Mouse (Mus musculus): Measurements from ENCODE around the gene Dpep1. TPM values are rescaled to one million over a fixed set of nuclear protein-coding genes. Genes with fewer than 3 reads are reported as not detected.

Dpep1 gene
- 2.5 and 3.3 TPM in 2 replicates for polyA plus RNA-seq (2015; fragmentation: Nextera tagmentation; extraction: Ambion mirVana)

DNA sequence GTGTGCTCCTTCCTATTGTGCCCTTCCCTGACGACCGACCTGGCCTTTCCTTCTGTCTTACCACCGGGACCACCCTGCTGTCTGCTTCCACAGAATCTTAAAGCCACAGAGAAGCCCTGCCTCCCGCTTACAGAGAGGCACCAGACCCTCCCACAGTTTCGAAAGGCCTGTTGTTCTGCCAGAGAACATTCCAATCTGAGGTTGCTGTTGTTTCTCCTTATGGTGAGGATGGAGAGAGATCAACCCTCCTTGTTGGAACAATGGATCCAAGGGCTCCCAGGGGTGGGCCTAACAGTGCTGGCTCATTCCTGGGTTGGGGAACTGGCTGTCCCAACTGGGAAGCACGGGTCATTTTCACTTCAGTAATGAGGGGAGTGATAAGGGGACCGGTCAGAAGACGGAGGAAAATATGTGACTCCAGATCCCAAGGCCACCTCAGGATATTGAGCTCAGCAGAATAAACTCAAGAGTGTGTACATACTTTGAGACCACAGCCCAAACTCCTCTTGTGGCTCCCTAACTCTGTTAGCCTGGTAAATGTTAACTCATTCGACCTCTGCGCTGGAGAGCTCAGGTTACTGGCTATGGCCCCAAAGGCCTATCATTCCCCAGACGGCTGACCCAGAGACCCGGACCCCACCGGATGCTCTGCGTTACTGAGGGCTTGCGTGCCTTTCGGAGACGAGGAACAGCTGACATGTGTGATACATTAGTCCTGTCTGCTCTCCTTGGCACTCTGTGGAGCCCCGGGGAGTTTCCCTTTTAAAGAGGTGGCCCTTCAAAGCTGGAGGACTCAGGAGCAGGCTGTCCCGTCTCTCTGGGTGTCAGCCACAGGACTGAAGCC lies at the start of gene Dpep1:
TSS of gene Dpep1 (plus strand) at position 677 of the 844 bp plus-strand sequence.
- ATAC-seq (ENCODE audit: extremely low read depth, insufficient number of reproducible peaks, low FRiP score, low TSS enrichment), result no peak

DNA sequence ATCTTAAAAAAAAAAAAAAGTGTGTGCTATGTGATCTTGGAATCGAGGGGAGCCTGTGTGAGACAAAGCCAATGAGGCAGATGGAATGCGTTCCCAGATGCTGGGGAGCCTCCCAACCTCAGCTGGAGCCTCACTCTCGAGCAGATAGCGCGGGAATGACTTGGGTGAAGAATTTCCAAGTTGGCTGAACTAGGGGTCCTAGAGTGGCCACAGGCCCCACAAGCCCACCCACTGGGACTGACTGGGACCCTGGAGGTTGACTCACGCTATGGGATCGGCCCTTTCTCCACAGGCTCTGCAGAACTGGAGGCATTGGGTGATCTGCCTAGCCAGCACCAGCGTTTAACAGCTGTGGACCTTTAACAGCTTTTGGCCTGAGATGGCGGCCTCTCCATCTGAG lies 49.8 kb upstream of the Dpep1 start:
- H3K4me1 ChIP-seq, result peaks cover 32% of the 10 kb centered on the region
- no peak for ATAC-seq (ENCODE audit: extremely low read depth, insufficient number of reproducible peaks, low FRiP score, low TSS enrichment)
- no peaks in the 10 kb centered on the region for H3K36me3 ChIP-seq

More for the DNA sequence above, at the start of gene Dpep1:
- Histone ChIP-seq H3K27me3 (replicated peaks) (no peaks in the 10 kb centered on the region), H3K4me3 (no peak within 1 kb of the TSS), H3K9me3 (no peaks in the 10 kb centered on the region), H3K36me3 (no peaks in the 10 kb centered on the region), H3K27ac (replicated peaks) (peak within 1 kb of the TSS; percentile 25; the same call in 1 of the 2 replicates), H3K4me1 (peaks cover 18% of the 10 kb centered on the region), H3K4me2 (0 out of 2 replicates have a peak within 1 kb of the TSS, but pooled peaks have one; percentile 9), H3K9ac (peak within 1 kb of the TSS; percentile 33; the same call in 1 of the 2 replicates)
- WGBS, result 34% methylated on average over 19 of the region's 19 CpGs

DNA sequence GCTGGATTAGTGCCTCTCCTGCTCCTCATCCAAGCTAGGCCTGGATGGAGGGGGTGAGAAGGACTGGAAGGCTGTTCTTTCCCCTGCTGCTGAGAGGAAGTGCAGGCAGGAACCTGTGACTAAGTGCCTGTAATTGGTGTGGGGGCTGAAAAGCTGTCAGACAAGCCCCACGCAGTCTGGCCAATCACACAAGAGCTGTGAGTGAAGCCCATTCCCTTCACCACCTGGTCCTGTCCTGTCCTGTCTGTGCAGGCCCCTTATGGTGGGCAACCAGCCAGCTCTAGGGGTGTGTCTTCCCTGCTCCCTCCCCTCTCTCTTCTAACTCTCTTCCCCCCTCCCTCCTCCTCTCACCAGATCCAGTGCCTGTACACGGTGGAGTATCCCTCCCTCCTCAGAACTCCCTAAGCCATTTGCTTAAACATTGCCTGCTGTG lies 48.4 kb upstream of the Dpep1 start:
- Histone ChIP-seq H3K9ac (peak overlapping the region; percentile 41), H3K4me2 (no peak overlapping the region), H3K9me3 (peaks cover 3% of the 10 kb centered on the region; the same call in 1 of the 2 replicates), H3K4me1 (peaks cover 41% of the 10 kb centered on the region), H3K36me3 (no peaks in the 10 kb centered on the region), H3K27ac (replicated peaks) (peak overlapping the region; percentile 74), H3K4me3 (no peak overlapping the region), H3K27me3 (replicated peaks) (no peaks in the 10 kb centered on the region)
- WGBS, result 6% methylated on average over 2 of the region's 2 CpGs
- ATAC-seq (ENCODE audit: extremely low read depth, insufficient number of reproducible peaks, low FRiP score, low TSS enrichment), result peak; percentile 59; the same call in 1 of the 2 replicates

More for the DNA sequence above, 49.8 kb upstream of the Dpep1 start:
- Histone ChIP-seq H3K9ac (no peak overlapping the region), H3K4me2 (no peak overlapping the region), H3K9me3 (peaks cover 3% of the 10 kb centered on the region; the same call in 1 of the 2 replicates), H3K27me3 (replicated peaks) (no peaks in the 10 kb centered on the region), H3K4me3 (no peak overlapping the region), H3K27ac (replicated peaks) (no peak overlapping the region)
- WGBS, result 73% methylated on average over 9 of the region's 9 CpGs

DNA sequence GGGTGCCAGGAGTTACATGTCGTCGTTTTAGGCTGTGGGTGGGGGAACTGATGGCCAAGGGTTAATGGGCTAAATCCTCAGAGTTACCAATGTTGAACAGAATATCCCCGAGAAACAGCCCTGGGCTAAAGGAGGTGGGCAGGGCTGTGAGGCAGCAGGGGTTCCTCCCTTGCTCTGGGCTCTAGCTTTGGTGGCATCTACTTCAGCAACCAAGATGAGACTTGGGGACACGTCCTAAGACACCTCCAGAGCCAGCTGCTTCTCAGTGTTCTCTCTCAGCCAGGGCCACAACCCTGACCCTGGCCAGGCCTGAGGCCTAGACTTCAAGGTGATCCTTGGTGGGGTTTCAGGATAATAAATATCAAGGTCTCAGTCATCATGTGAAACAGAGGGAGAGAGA lies 47.3 kb upstream of the Dpep1 start:
- 64% methylated on average over 4 of the region's 4 CpGs for WGBS
- H3K27me3 ChIP-seq (replicated peaks), result no peaks in the 10 kb centered on the region

DNA sequence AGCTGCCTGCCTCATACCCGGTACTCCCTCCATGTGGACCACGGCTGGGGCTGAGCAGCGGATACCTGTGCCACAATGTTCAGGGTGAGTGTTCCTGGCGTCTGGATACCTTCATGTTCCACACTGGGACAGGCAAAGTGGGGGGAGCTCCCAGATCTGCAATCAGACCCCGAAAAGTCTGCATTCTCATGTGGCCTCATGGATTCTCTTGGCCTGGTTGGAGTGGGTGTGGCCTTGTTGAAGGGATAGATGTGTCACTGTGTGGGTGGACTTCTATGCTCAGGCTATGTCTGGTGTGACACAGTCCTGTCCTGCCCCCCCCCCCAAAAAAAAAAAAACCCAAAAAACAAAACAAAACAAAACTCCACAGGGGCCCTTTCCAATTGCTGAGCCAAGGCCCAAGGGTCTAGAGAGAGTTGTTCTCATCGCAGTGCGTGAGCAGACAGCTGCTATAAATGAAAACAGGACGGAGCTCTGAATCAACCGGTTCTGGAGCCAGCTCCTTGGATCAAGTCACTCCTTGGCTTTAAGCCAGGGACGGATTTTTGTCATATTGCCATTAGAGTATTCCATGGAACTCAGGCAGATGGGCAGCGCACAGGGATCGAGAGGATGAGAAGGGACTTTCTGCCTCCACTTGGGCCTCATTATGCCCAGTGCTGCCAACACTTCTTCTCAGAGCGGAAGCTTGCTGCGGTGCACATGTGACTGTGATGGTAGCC lies 44.1 kb upstream of the Dpep1 start:
- no peak for ATAC-seq (ENCODE audit: extremely low read depth, insufficient number of reproducible peaks, low FRiP score, low TSS enrichment)
- no peaks in the 10 kb centered on the region for H3K27me3 ChIP-seq (replicated peaks)
- H3K36me3 ChIP-seq, result no peaks in the 10 kb centered on the region
- no peak overlapping the region for H3K4me3 ChIP-seq
- peak overlapping the region; percentile 40 for H3K27ac ChIP-seq (replicated peaks)
- no peak overlapping the region for H3K9ac ChIP-seq
- no peaks in the 10 kb centered on the region for H3K9me3 ChIP-seq
- WGBS, result 64% methylated on average over 14 of the region's 14 CpGs
- H3K4me1 ChIP-seq, result peaks cover 29% of the 10 kb centered on the region
- no peak overlapping the region for H3K4me2 ChIP-seq

More for the DNA sequence above, 47.3 kb upstream of the Dpep1 start:
- H3K4me3 ChIP-seq, result no peak overlapping the region
- H3K36me3 ChIP-seq, result no peaks in the 10 kb centered on the region
- no peak for ATAC-seq (ENCODE audit: extremely low read depth, insufficient number of reproducible peaks, low FRiP score, low TSS enrichment)
- H3K9me3 ChIP-seq, result no peaks in the 10 kb centered on the region
- H3K4me2 ChIP-seq, result no peak overlapping the region
- H3K9ac ChIP-seq, result no peak overlapping the region
- peaks cover 42% of the 10 kb centered on the region for H3K4me1 ChIP-seq
- H3K27ac ChIP-seq (replicated peaks), result no peak overlapping the region

DNA sequence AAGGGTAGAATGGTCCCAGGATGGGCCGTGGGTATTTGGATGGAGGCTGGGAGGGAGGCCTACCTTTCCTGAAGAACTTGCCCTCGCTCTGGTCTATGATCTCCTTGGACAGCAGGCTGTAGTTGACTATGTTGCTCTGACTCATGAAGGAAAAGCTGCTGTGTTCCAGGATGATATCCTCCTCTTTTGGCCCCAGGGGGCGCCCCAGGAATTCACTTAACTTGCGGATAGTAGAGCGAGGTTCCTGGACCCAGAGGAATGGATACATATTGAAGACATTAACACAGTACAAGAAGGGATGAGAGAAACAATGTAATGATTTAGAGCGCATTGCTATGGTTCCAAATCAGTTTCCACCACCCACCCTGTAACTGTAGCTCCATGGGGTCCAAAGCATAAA lies 40.8 kb upstream of the Dpep1 start:
- Histone ChIP-seq H3K27me3 (replicated peaks) (no peaks in the 10 kb centered on the region), H3K4me3 (no peak overlapping the region), H3K36me3 (no peaks in the 10 kb centered on the region), H3K4me2 (no peak overlapping the region), H3K4me1 (peaks cover 13% of the 10 kb centered on the region), H3K27ac (replicated peaks) (no peak overlapping the region), H3K9me3 (no peaks in the 10 kb centered on the region), H3K9ac (no peak overlapping the region)
- 48% methylated on average over 6 of the region's 6 CpGs for WGBS
- ATAC-seq (ENCODE audit: extremely low read depth, insufficient number of reproducible peaks, low FRiP score, low TSS enrichment), result no peak

DNA sequence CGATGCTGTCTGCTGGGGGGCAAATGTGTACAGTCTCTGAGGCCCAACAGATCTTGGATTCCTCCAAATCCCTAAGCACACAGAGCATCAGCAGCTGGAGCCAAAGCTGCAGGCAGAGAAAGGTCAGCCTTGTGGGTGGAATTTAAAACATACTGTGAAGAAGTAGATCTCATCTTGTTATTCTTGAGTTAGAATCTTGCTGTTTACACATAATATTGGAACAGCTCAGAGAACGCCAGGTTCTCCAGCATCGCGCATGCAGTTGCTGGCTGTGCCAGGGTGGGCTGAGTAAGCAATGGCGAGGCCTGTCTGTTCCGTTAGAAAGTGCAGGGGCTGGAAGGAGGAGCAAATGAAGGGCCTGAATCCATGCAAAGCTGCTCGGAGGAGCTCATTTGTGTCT lies 39.7 kb upstream of the Dpep1 start:
- Histone ChIP-seq H3K27ac (replicated peaks) (no peak overlapping the region), H3K9me3 (no peaks in the 10 kb centered on the region), H3K4me1 (peaks cover 13% of the 10 kb centered on the region), H3K36me3 (no peaks in the 10 kb centered on the region), H3K4me3 (no peak overlapping the region), H3K4me2 (no peak overlapping the region), H3K9ac (no peak overlapping the region), H3K27me3 (replicated peaks) (no peaks in the 10 kb centered on the region)
- ATAC-seq (ENCODE audit: extremely low read depth, insufficient number of reproducible peaks, low FRiP score, low TSS enrichment), result no peak
- 77% methylated on average over 7 of the region's 7 CpGs for WGBS

DNA sequence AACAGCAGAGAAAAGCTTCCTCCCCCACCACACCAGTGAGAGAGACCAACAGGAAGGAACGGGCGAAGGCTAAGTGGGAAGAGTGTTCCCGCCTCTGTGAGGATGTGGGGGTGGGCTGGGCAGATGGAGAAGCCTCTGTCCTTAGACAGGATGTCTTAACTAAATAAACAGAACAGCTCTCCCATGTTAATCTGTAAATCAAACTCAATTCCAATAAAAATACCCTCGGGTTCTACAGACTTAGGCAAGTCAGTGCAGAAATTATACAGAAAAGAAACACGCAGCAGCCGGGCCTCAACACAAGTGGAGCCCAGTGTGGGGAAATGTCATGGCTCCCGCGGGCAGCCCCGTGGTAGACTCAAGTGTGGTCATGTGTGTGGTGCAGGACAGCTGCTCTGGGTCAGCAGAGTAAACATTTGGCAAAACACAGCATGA lies 35.3 kb upstream of the Dpep1 start:
- ATAC-seq (ENCODE audit: extremely low read depth, insufficient number of reproducible peaks, low FRiP score, low TSS enrichment), result no peak
- Histone ChIP-seq H3K4me3 (no peak overlapping the region), H3K9ac (no peak overlapping the region), H3K27me3 (replicated peaks) (no peaks in the 10 kb centered on the region), H3K36me3 (no peaks in the 10 kb centered on the region), H3K4me2 (no peak overlapping the region), H3K27ac (replicated peaks) (peak overlapping the region; percentile 67), H3K9me3 (no peaks in the 10 kb centered on the region), H3K4me1 (peaks cover 6% of the 10 kb centered on the region)
- WGBS, result 52% methylated on average over 9 of the region's 9 CpGs

DNA sequence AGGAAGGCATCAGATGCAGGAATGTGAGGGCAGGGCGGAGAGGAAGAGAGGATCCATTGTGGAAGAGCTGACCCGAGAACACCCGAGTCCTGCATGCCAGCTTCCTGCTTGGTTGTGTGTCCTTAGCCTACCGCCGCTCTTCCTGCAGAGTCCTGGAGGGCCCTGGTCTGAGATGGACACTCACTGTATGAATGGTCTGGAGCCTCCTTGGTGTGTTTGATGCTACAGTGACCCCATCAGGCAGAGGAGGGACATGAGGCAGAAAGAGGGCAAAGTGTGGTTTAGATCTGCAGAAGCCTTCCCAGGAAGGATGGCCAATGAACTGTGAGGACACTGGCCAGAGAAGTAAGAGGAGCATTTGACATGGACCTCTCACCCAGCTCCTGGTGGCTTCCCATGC lies 30.9 kb upstream of the Dpep1 start:
- Histone ChIP-seq H3K9ac (no peak overlapping the region), H3K4me3 (no peak overlapping the region), H3K9me3 (no peaks in the 10 kb centered on the region), H3K27ac (replicated peaks) (no peak overlapping the region), H3K27me3 (replicated peaks) (no peaks in the 10 kb centered on the region), H3K4me2 (no peak overlapping the region), H3K36me3 (no peaks in the 10 kb centered on the region), H3K4me1 (peaks cover 42% of the 10 kb centered on the region)
- WGBS, result 69% methylated on average over 5 of the region's 5 CpGs
- no peak for ATAC-seq (ENCODE audit: extremely low read depth, insufficient number of reproducible peaks, low FRiP score, low TSS enrichment)

DNA sequence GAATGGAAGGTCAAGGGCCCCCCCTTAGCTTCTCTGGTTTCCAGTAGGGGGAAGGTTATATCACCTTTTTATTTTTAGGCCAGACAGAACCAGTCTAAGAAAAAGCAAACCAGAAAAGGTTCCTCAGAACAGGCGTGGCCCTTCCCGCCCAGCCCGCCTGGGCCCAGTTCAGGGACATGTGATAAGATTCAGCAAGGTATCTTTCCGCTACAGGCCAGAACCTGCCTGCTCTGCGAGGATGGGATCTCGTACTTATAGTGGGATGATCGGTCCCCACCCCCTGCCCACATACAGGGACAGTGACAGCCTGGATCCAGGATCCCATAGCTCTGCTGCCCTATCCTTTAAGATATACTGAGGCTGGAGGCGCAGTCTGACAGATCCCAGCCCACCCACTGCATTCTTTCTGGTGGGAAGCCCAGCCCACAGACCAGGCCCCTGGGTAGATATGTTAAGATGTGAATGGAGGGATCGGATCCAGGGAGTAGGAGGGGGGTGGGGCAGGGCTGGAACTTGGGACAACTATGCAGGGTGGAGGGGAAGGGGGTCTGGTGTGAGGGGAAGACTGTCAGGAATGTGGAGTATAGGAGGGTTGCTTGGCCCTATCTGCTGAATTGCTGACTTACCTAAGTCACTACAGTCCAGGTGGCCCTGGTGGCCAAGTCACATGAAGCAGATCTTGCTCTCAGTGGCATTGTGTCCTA lies 29.8 kb upstream of the Dpep1 start:
- peak overlapping the region; percentile 1; the same call in 1 of the 2 replicates for H3K9ac ChIP-seq
- no peak overlapping the region for H3K4me2 ChIP-seq
- no peaks in the 10 kb centered on the region for H3K36me3 ChIP-seq
- H3K4me3 ChIP-seq, result no peak overlapping the region
- no peaks in the 10 kb centered on the region for H3K9me3 ChIP-seq
- H3K27ac ChIP-seq (replicated peaks), result 0 out of 2 replicates have a peak overlapping the region, but pooled peaks have one; percentile 32
- WGBS, result 37% methylated on average over 9 of the region's 9 CpGs
- ATAC-seq (ENCODE audit: extremely low read depth, insufficient number of reproducible peaks, low FRiP score, low TSS enrichment), result peak; percentile 10; the same call in 1 of the 2 replicates
- H3K4me1 ChIP-seq, result peaks cover 42% of the 10 kb centered on the region
- H3K27me3 ChIP-seq (replicated peaks), result no peaks in the 10 kb centered on the region

All from heart, embryonic 13.5 days (tissue).